Mouse (Mus musculus) spleen, postnatal 36 days (tissue): ENCODE data around the gene Fbxw26.
"Not testable (repeated sequence)": the region's sequence is repeated elsewhere in the genome, so short reads cannot be mapped to it uniquely, and the experiment has no call there.

Source experiments
- DNase-seq, 2 experiments: peaks; one replicate each; pipeline ENCODE4 v3.0.0; 2022; ENCODE audit warnings: low spot score in 2 of 2, mixed read lengths in 1 of 2

The Fbxw26 gene

DNA sequence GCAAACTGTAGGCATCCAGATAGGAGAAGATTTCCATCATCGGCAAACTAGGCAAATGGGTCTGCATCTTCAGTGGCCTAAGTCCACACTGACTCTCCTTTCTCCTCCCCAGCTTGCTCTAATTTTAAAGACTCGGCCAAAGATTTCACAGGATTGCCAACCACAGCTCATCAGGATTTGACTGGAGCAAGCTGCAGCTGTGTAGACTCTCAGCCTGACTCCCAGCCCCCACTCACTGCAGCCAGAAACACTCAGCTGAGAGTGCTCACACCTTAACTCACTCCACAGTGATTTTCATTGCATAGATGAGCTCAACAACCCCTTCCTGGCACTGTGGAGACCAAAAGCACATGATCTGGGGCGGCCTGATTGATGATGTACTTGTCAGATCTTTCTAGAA, at the start of gene Fbxw26:
Fbxw26 (minus strand) TSS at position 101 of the 400 bp plus-strand sequence.
- DNase-seq, result not testable (repeated sequence)

GRCm38 (mm10) chr9:109795221-109795620, 49.3 kb upstream of the Fbxw26 start:
- no peak for DNase-seq

- DNase-seq, result not testable (repeated sequence)
These were observed 44.7 kb upstream of the Fbxw26 start, which contains the start of gene Fbxw27 for GRCm38 (mm10) chr9:109790570-109790969. Gene Fbxw27 (minus strand): TSS chr9:109790670.

DNA sequence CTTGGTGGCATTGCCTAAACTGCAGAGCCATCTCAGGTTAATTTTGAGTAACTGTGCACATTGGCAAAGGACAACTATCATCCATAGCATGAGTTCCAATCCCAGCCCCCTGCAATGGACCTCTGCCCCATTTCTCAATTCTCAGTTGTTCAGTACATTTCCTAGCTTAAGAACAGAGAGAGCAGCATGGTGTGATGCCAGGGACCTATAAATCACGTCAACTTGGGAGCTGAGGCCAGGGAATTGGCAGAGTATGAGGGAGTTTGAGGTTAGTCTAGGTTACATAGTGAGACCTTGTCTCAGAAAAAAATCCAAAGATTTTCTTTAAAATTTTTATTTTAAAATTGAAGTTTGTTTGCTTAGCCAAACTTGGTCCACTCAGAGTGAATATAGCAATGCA, 21.0 kb upstream of the Fbxw26 start:
- DNase-seq, result not testable (repeated sequence)

DNA sequence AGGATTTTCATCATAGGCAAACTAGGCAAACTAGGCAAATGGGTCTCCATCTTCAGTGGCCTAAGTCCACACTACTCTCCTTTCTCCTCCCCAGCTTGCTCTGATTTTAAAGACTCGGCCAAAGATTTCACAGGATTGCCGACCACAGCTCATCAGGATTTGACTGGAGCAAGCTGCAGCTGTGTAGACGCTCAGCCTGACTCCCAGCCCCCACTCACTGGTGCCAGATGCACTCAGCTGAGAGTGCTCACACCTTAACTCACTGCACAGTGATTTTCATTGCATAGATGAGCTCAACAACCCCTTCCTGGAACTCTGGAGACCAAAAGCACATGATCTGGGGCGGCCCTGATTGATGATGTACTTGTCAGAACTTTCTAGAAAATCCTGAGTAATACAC, 43.3 kb downstream of the Fbxw26 start, which contains the start of gene Fbxw18:
Fbxw18 (minus strand) TSS at position 101 of the 400 bp plus-strand sequence.
- DNase-seq, result not testable (repeated sequence)

GRCm38 (mm10) chr9:109685299-109685698, 60.6 kb downstream of the Fbxw26 start:
- no peak for DNase-seq
